Mouse (Mus musculus) C2C12 (cell line): ENCODE data around the gene Vac14.

Experiments used
- CEBPB ChIP-seq: IDR thresholded peaks from one replicate; pipeline ENCODE4 v1.6.1; 2011; ENCODE audit warnings: low read depth, mild to moderate bottlenecking, control low read depth, moderate library complexity
- CTCF ChIP-seq: IDR thresholded peaks from one replicate; pipeline ENCODE4 v1.5.1; 2011; ENCODE audit not compliant: control insufficient read depth, insufficient read depth, insufficient read length
- FOSL1 ChIP-seq: IDR thresholded peaks from one replicate; pipeline ENCODE4 v1.8.0; 2011; ENCODE audit warnings: mild to moderate bottlenecking, low read length; ENCODE audit not compliant: poor library complexity, insufficient read depth, severe bottlenecking
- MAX ChIP-seq: IDR thresholded peaks from one replicate; pipeline ENCODE4 v1.6.1; 2011; ENCODE audit warnings: mild to moderate bottlenecking, control low read depth
- MYOD1 ChIP-seq: IDR thresholded peaks from one replicate; pipeline ENCODE4 v1.6.1; 2011; ENCODE audit warnings: low read depth; ENCODE audit not compliant: control insufficient read depth, insufficient read length
- MYOG ChIP-seq: IDR thresholded peaks from one replicate; pipeline ENCODE4 v1.6.1; 2011; ENCODE audit not compliant: control insufficient read depth, insufficient read length; ENCODE audit errors: extremely low read depth
- USF1 ChIP-seq: IDR thresholded peaks from one replicate; pipeline ENCODE4 v1.6.1; 2011; ENCODE audit warnings: low read depth, mild to moderate bottlenecking, control low read depth, moderate library complexity

DNA sequence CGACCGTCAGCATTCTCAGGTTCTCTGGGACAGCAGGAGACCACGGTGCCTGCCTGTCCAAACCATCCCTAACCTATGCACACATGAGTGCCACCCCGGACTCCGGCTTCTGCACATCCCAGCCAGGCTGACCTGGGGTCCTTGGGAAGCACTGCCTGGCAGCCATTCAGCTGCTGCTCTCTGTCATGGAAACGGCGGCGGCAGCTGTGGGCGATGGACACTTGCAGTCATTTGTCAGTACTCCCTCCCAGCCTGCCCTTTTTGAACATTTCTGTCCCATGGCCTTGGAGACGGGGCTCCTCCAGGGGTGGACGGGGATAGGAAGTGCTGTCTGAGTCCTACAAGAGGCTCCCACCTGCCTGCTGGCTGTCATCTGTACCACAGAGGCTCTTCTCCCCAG lies 90.0 kb downstream of the Vac14 start:
- TF ChIP-seq CTCF (no peak), CEBPB (no peak), MYOD1 (no peak), FOSL1 (no peak), USF1 (no peak), MYOG (no peak), MAX (no peak)
